Mouse (Mus musculus): ENCODE measurements around the gene Acad12. TPM values are rescaled to one million over a fixed set of nuclear protein-coding genes. Genes with fewer than 3 reads are reported as not detected.
A peak's percentile ranks its signal among the peaks of the same experiment; 100 is the strongest.
"Not testable (repeated sequence)": the region's sequence is repeated elsewhere in the genome, so short reads cannot be mapped to it uniquely, and the experiment has no call there.

Acad12 gene
- polyA plus RNA-seq (2016; fragmentation: Nextera tagmentation; extraction: Ambion mirVana): 1.9 TPM in 2 replicates

DNA sequence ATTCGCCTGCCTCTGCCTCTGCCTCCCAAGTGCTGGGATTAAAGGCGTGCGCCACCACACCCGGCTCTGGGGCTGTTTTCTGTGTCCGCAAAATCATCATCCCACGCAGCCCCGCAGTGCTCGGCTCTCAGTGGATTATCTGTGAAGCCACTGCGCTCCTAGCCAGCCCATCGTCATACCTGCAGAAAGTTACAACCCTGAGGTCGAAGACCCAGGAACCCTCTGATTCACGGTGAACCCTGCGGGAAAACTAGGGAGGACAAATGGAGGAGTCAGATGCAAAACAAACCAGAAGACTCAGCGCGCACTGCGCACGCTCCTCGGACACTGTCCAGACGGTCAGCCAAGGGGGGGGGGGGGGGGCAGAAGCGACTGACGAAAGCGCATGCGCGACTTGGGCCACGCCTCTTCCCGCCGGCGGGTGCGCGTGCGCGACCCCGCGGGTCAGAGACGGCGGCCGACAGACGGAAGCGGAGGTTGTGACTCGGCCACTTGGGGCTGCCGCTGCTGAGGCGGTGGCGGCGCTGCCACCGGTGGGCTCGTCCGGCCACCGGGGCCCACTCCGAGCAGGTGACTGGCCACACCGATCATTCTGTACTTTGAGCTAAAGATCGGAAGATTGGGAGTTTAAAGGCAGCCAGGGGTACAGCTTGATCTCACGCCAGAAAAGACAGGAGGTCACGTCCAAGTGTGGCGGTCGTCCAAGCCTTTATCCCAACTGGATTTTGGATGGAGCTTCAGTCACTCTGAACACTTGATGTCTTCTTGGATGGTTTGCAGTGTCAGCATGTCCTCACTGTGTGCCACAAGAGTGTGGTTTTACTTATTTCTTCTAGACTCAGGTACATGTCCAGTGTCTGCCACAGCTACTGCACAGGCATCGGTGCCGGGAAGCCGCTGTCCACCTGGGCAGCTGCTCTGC is at the start of gene Acad12:
Gene Acad12, minus strand, starts transcription at position 347 of the 922 bp plus-strand sequence.
- DNase-seq (ENCODE audit: low spot score): peak; percentile 96
- Histone ChIP-seq H3K27me3 (ENCODE audit: insufficient read depth, poor library complexity, severe bottlenecking) (no peaks in the 10 kb centered on the region), H3K9me3 (no peaks in the 10 kb centered on the region), H3K4me1 (replicated peaks) (peaks cover 16% of the 10 kb centered on the region), H3K36me3 (0 out of 2 replicates have a peak, but pooled peaks cover 7% of the 10 kb centered on the region), H3K4me3 (peak within 1 kb of the TSS; percentile 73), H3K27ac (peak within 1 kb of the TSS; percentile 92)
- 2% methylated on average over 57 of the region's 58 CpGs for WGBS

GRCm38 (mm10) chr5:121668411-121668810 is 49.7 kb upstream of the Acad12 start:
- peaks cover 91% of the 10 kb centered on the region for H3K36me3 ChIP-seq
- 79% methylated on average over 6 of the region's 6 CpGs for WGBS

DNA sequence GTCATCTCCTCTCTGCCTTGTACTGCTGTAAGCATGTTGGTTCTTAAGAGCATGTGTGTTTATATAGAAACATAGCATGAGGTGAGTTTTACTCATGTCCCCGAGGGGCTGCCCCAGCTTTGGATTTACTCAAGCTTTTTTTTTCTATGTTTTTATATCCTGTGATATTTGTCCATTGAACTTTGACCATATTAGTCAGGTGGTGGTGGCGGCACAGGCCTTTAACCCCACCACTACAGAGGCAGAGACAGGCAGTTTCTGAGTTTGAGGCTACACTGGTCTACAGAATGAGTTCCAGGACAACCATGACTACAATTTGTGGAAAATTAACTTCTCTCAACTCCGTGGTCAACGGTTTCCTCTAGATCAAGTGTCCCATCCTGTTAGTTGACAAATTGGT is 48.3 kb upstream of the Acad12 start:
- WGBS: 95% methylated on average over 4 of the region's 4 CpGs
- no peak for DNase-seq (ENCODE audit: low spot score)
- H3K27ac ChIP-seq: no peak overlapping the region
- no peaks in the 10 kb centered on the region; the same call in 1 of the 2 replicates for H3K9me3 ChIP-seq
- peaks cover 3% of the 10 kb centered on the region; the same call in 1 of the 2 replicates for H3K4me1 ChIP-seq (replicated peaks)
- H3K36me3 ChIP-seq: peaks cover 93% of the 10 kb centered on the region
- H3K4me3 ChIP-seq: no peak overlapping the region
- no peaks in the 10 kb centered on the region for H3K27me3 ChIP-seq (ENCODE audit: insufficient read depth, poor library complexity, severe bottlenecking)

More at GRCm38 (mm10) chr5:121668411-121668810, 49.7 kb upstream of the Acad12 start:
- no peak overlapping the region for H3K4me3 ChIP-seq
- H3K27ac ChIP-seq: no peak overlapping the region
- H3K4me1 ChIP-seq (replicated peaks): no peaks in the 10 kb centered on the region
- DNase-seq (ENCODE audit: low spot score): no peak
- H3K9me3 ChIP-seq: no peaks in the 10 kb centered on the region; the same call in 1 of the 2 replicates
- H3K27me3 ChIP-seq (ENCODE audit: insufficient read depth, poor library complexity, severe bottlenecking): no peaks in the 10 kb centered on the region

GRCm38 (mm10) chr5:121664971-121665370 is 46.2 kb upstream of the Acad12 start:
- Histone ChIP-seq H3K4me1 (replicated peaks) (peaks cover 19% of the 10 kb centered on the region), H3K27ac (no peak overlapping the region), H3K36me3 (peaks cover 76% of the 10 kb centered on the region), H3K27me3 (ENCODE audit: insufficient read depth, poor library complexity, severe bottlenecking) (no peaks in the 10 kb centered on the region), H3K9me3 (no peaks in the 10 kb centered on the region), H3K4me3 (no peak overlapping the region)
- DNase-seq (ENCODE audit: low spot score): no peak
- 96% methylated on average over 9 of the region's 9 CpGs for WGBS

GRCm38 (mm10) chr5:121664078-121664477 is 45.3 kb upstream of the Acad12 start:
- DNase-seq (ENCODE audit: low spot score): no peak
- 91% methylated on average over 6 of the region's 6 CpGs for WGBS
- H3K4me3 ChIP-seq: no peak overlapping the region
- H3K27ac ChIP-seq: no peak overlapping the region
- peaks cover 67% of the 10 kb centered on the region for H3K36me3 ChIP-seq
- H3K9me3 ChIP-seq: no peaks in the 10 kb centered on the region
- H3K27me3 ChIP-seq (ENCODE audit: insufficient read depth, poor library complexity, severe bottlenecking): no peaks in the 10 kb centered on the region
- H3K4me1 ChIP-seq (replicated peaks): peaks cover 25% of the 10 kb centered on the region

DNA sequence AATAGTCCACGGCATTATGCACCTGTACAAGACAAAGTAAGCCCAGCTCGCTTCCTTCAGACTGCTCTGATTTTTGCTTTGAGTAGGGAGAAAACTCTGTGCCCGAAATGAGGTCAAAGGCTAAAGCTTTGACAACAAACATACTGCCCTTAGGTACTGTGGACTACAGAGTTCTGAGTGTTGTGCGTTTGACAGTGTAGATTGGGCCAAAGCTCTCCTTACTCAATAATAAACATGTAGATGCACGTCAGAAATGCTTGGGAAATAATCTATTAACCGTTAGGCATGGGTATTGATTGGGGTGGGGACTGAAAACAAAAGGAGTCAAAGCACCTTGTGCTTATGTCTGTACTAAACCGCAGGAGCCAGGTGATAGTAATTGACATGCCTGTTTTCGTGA is 44.7 kb upstream of the Acad12 start:
- no peaks in the 10 kb centered on the region for H3K27me3 ChIP-seq (ENCODE audit: insufficient read depth, poor library complexity, severe bottlenecking)
- WGBS: 88% methylated on average over 8 of the region's 8 CpGs
- no peak overlapping the region for H3K4me3 ChIP-seq
- peaks cover 61% of the 10 kb centered on the region for H3K36me3 ChIP-seq
- H3K4me1 ChIP-seq (replicated peaks): peaks cover 25% of the 10 kb centered on the region
- no peak for DNase-seq (ENCODE audit: low spot score)
- no peak overlapping the region for H3K27ac ChIP-seq
- H3K9me3 ChIP-seq: no peaks in the 10 kb centered on the region

DNA sequence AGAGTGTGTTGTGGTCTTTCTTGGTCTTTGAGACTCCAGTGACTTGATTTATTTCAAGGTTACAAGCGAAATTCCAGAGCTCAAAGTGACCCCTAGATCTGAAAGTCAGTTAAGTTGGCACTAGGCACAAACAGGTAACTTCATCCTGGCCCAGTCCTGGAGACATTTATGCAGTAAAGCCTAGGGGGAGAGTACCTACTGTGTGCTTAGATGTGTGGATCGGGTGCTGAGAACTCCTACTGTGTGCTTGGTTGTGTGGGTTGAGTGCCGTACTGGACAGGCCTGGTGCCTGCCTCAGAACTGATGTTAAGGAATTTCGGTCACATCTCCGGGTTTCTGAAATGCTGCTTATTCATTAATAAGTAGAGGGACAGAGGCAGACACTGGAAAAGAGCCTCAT is 42.8 kb upstream of the Acad12 start:
- H3K36me3 ChIP-seq: peaks cover 42% of the 10 kb centered on the region
- peaks cover 25% of the 10 kb centered on the region for H3K4me1 ChIP-seq (replicated peaks)
- H3K27me3 ChIP-seq (ENCODE audit: insufficient read depth, poor library complexity, severe bottlenecking): no peaks in the 10 kb centered on the region
- H3K9me3 ChIP-seq: no peaks in the 10 kb centered on the region
- no peak for DNase-seq (ENCODE audit: low spot score)
- no peak overlapping the region for H3K27ac ChIP-seq
- H3K4me3 ChIP-seq: peak overlapping the region; percentile 96
- 89% methylated on average over 5 of the region's 5 CpGs for WGBS

GRCm38 (mm10) chr5:121660897-121661254 is 42.1 kb upstream of the Acad12 start:
- Histone ChIP-seq H3K27ac (peak overlapping the region; percentile 90), H3K4me1 (replicated peaks) (peaks cover 25% of the 10 kb centered on the region), H3K9me3 (no peaks in the 10 kb centered on the region), H3K36me3 (peaks cover 36% of the 10 kb centered on the region), H3K27me3 (ENCODE audit: insufficient read depth, poor library complexity, severe bottlenecking) (no peaks in the 10 kb centered on the region), H3K4me3 (peak overlapping the region; percentile 96)
- DNase-seq (ENCODE audit: low spot score): no peak
- WGBS: under 1% methylated on average over 26 of the region's 26 CpGs

DNA sequence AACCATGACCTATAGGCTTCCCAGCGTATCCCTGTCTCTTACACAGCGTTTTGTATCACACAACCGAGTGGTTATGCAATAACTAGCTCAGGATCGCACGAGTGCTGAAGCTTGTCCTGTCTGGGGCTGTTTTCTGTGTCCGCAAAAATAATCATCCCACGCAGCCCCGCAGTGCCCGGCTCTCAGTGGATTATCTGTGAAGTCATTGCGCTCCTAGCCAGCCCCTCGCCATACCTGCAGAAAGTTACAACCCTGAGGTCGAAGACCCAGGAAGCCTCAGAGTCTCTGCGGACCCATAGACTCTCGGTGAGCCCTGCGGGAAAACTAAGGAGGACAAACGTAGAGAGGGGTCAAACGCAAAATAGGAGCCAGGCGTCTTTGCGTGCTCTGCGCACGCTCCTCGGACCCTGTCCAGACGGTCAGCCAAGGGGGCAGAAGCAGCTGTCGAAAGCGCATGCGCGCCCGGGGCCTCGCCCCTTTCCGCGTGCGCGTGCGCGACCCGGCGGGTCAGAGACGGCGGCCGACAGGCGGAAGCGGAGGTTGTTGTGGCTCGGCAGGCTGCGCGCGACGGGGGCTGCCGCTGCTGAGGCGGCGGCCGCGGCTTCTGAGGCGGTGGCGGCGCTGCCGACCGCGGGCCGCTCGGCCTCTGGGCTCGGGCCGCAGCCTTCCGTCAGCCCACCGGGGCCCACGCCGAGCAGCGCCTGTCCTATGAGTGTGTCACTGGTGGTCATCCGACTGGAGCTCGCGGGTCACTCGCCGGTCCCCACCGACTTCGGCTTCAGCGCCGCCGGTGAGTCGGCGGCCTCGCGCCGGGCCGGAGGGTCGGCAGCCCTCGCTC is 41.5 kb upstream of the Acad12 start, which contains the start of the genes Acad10 and Brap:
Gene Acad10, minus strand, starts transcription at position 456 of the 838 bp plus-strand sequence.
Gene Brap, plus strand, starts transcription at position 505 of the 838 bp plus-strand sequence.
- peak within 1 kb of the TSS; percentile 90 for H3K27ac ChIP-seq
- peak; percentile 96 for DNase-seq (ENCODE audit: low spot score)
- WGBS: 2% methylated on average over 85 of the region's 85 CpGs
- no peaks in the 10 kb centered on the region for H3K27me3 ChIP-seq (ENCODE audit: insufficient read depth, poor library complexity, severe bottlenecking)
- H3K36me3 ChIP-seq: peaks cover 33% of the 10 kb centered on the region
- H3K9me3 ChIP-seq: no peaks in the 10 kb centered on the region
- peaks cover 25% of the 10 kb centered on the region for H3K4me1 ChIP-seq (replicated peaks)
- H3K4me3 ChIP-seq: peak within 1 kb of the TSS; percentile 96

GRCm38 (mm10) chr5:121657656-121658055 is 38.9 kb upstream of the Acad12 start:
- not testable (repeated sequence) for H3K4me3 ChIP-seq; H3K27me3 ChIP-seq (ENCODE audit: insufficient read depth, poor library complexity, severe bottlenecking); H3K36me3 ChIP-seq; H3K27ac ChIP-seq; H3K9me3 ChIP-seq; DNase-seq (ENCODE audit: low spot score)
- peaks cover 25% of the 10 kb centered on the region for H3K4me1 ChIP-seq (replicated peaks)
- WGBS: 88% methylated on average over 6 of the region's 6 CpGs

DNA sequence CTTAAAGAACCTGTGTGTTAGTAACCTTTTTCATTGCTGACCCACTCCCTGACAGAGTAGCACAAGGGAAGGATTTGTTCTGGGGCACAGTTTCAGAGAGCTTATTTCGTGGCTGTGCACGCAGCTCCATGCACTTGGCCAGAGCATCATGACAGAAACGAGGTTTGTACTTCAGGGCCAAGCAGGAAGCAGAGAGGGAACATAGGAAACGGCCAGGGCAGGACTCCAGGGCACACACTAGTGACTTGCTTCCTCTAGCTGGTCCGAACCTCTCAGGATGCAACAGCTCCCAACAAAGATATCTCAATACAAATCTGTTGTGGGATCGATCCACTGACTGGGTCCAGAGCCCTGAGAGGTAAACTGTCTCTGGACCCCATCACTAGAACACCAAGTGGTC is 38.1 kb upstream of the Acad12 start:
- not testable (repeated sequence) for H3K27ac ChIP-seq; H3K4me3 ChIP-seq; H3K36me3 ChIP-seq; DNase-seq (ENCODE audit: low spot score); H3K27me3 ChIP-seq (ENCODE audit: insufficient read depth, poor library complexity, severe bottlenecking); H3K9me3 ChIP-seq
- peaks cover 20% of the 10 kb centered on the region for H3K4me1 ChIP-seq (replicated peaks)
- 88% methylated on average over 6 of the region's 6 CpGs for WGBS

DNA sequence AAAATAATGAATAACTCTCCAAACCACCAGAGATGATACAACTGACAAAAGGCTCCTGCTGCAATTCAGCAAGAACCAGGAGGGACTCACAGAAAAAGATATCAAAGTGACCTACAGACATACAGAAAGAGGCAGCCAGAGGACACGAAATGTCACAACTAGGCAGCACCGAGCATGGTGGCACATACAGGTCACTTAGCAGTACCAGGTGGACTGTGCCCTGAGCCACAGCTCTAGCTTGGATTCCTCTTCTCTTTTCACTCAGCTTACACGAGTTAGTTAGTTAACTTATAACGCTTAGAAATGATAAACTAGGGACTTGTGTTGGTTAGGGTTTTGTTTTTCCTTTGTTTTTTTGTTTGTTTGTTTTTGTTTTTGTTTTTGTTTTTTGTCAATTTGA is 35.8 kb upstream of the Acad12 start:
- Histone ChIP-seq H3K4me1 (replicated peaks) (peaks cover 2% of the 10 kb centered on the region; the same call in 1 of the 2 replicates), H3K27me3 (ENCODE audit: insufficient read depth, poor library complexity, severe bottlenecking) (no peaks in the 10 kb centered on the region), H3K9me3 (no peaks in the 10 kb centered on the region), H3K36me3 (no peaks in the 10 kb centered on the region), H3K4me3 (no peak overlapping the region), H3K27ac (no peak overlapping the region)
- no peak for DNase-seq (ENCODE audit: low spot score)
- 83% methylated on average over 4 of the region's 4 CpGs for WGBS

Data from hindbrain, embryonic 10.5 days (tissue).